Mouse (Mus musculus): ENCODE measurements around the gene Gm44596. TPM values are rescaled to one million over a fixed set of nuclear protein-coding genes. Genes with fewer than 3 reads are reported as not detected.
"Not testable (repeated sequence)": the region's sequence is repeated elsewhere in the genome, so short reads cannot be mapped to it uniquely, and the experiment has no call there.

Gm44596 gene
- polyA plus RNA-seq, 1 experiment from 2014 or later = not detected

- WGBS = 58% methylated on average over 1 of the region's 1 CpGs
- peaks cover 11% of the 10 kb centered on the region for H3K36me3 ChIP-seq
- not testable (repeated sequence) for H3K27me3 ChIP-seq (replicated peaks); H3K9ac ChIP-seq; H3K9me3 ChIP-seq (replicated peaks); H3K27ac ChIP-seq (ENCODE audit: poor library complexity, severe bottlenecking); H3K4me3 ChIP-seq; H3K4me2 ChIP-seq; ATAC-seq (ENCODE audit: insufficient number of reproducible peaks, low FRiP score); H3K4me1 ChIP-seq (replicated peaks)
Measured at GRCm38 (mm10) chr6:128380594-128381167, 5.4 kb downstream of the Gm44596 start.

- WGBS = 75% methylated on average over 3 of the region's 3 CpGs
- Histone ChIP-seq H3K27ac (ENCODE audit: poor library complexity, severe bottlenecking) (no peak overlapping the region), H3K4me2 (no peak overlapping the region), H3K4me3 (no peak overlapping the region), H3K27me3 (replicated peaks) (no peaks in the 10 kb centered on the region), H3K4me1 (replicated peaks) (no peaks in the 10 kb centered on the region), H3K9ac (no peak overlapping the region), H3K9me3 (replicated peaks) (no peaks in the 10 kb centered on the region), H3K36me3 (peaks cover 9% of the 10 kb centered on the region)
- no peak for ATAC-seq (ENCODE audit: insufficient number of reproducible peaks, low FRiP score)
Measured at GRCm38 (mm10) chr6:128381254-128381653, 6.0 kb downstream of the Gm44596 start.

- H3K27ac ChIP-seq (ENCODE audit: poor library complexity, severe bottlenecking) = no peak overlapping the region
- ATAC-seq (ENCODE audit: insufficient number of reproducible peaks, low FRiP score) = no peak
- no peak overlapping the region for H3K4me3 ChIP-seq
- no peak overlapping the region for H3K4me2 ChIP-seq
- H3K27me3 ChIP-seq (replicated peaks) = no peaks in the 10 kb centered on the region
- no peaks in the 10 kb centered on the region for H3K36me3 ChIP-seq
- 85% methylated on average over 7 of the region's 7 CpGs for WGBS
- H3K9me3 ChIP-seq (replicated peaks) = no peaks in the 10 kb centered on the region
- no peaks in the 10 kb centered on the region for H3K4me1 ChIP-seq (replicated peaks)
- H3K9ac ChIP-seq = no peak overlapping the region
Measured at GRCm38 (mm10) chr6:128383752-128384151, 8.4 kb downstream of the Gm44596 start.

- no peaks in the 10 kb centered on the region for H3K36me3 ChIP-seq
- H3K4me3 ChIP-seq = no peak overlapping the region
- no peak for ATAC-seq (ENCODE audit: insufficient number of reproducible peaks, low FRiP score)
- WGBS = 62% methylated on average over 1 of the region's 1 CpGs
- no peak overlapping the region for H3K27ac ChIP-seq (ENCODE audit: poor library complexity, severe bottlenecking)
- H3K4me1 ChIP-seq (replicated peaks) = no peaks in the 10 kb centered on the region
- no peaks in the 10 kb centered on the region for H3K27me3 ChIP-seq (replicated peaks)
- no peak overlapping the region for H3K9ac ChIP-seq
- no peak overlapping the region for H3K4me2 ChIP-seq
- no peaks in the 10 kb centered on the region for H3K9me3 ChIP-seq (replicated peaks)
Measured at GRCm38 (mm10) chr6:128385026-128385425, 9.7 kb downstream of the Gm44596 start.

GRCm38 (mm10) chr6:128389185-128389584 lies 13.9 kb downstream of the Gm44596 start:
- Histone ChIP-seq H3K4me1 (replicated peaks) (0 out of 2 replicates have a peak, but pooled peaks cover 2% of the 10 kb centered on the region), H3K27me3 (replicated peaks) (no peaks in the 10 kb centered on the region), H3K9me3 (replicated peaks) (no peaks in the 10 kb centered on the region), H3K9ac (no peak overlapping the region), H3K27ac (ENCODE audit: poor library complexity, severe bottlenecking) (no peak overlapping the region), H3K36me3 (no peaks in the 10 kb centered on the region), H3K4me3 (no peak overlapping the region), H3K4me2 (no peak overlapping the region)
- ATAC-seq (ENCODE audit: insufficient number of reproducible peaks, low FRiP score) = no peak
- WGBS = 77% methylated on average over 1 of the region's 1 CpGs

- 59% methylated on average over 1 of the region's 1 CpGs for WGBS
- no peak overlapping the region for H3K4me3 ChIP-seq
- no peaks in the 10 kb centered on the region for H3K9me3 ChIP-seq (replicated peaks)
- no peaks in the 10 kb centered on the region for H3K36me3 ChIP-seq
- H3K27ac ChIP-seq (ENCODE audit: poor library complexity, severe bottlenecking) = no peak overlapping the region
- no peak for ATAC-seq (ENCODE audit: insufficient number of reproducible peaks, low FRiP score)
- H3K9ac ChIP-seq = no peak overlapping the region
- H3K27me3 ChIP-seq (replicated peaks) = no peaks in the 10 kb centered on the region
- H3K4me1 ChIP-seq (replicated peaks) = 0 out of 2 replicates have a peak, but pooled peaks cover 2% of the 10 kb centered on the region
- no peak overlapping the region for H3K4me2 ChIP-seq
Measured at GRCm38 (mm10) chr6:128390683-128391082, 15.4 kb downstream of the Gm44596 start.

GRCm38 (mm10) chr6:128397574-128398261 lies 22.4 kb downstream of the Gm44596 start:
- H3K27ac ChIP-seq (ENCODE audit: poor library complexity, severe bottlenecking) = no peak overlapping the region
- no peak overlapping the region for H3K9ac ChIP-seq
- H3K4me3 ChIP-seq = no peak overlapping the region
- ATAC-seq (ENCODE audit: insufficient number of reproducible peaks, low FRiP score) = no peak
- WGBS = 73% methylated on average over 7 of the region's 7 CpGs
- no peak overlapping the region for H3K4me2 ChIP-seq
- no peaks in the 10 kb centered on the region for H3K36me3 ChIP-seq
- H3K27me3 ChIP-seq (replicated peaks) = no peaks in the 10 kb centered on the region
- H3K4me1 ChIP-seq (replicated peaks) = peaks cover 12% of the 10 kb centered on the region
- H3K9me3 ChIP-seq (replicated peaks) = no peaks in the 10 kb centered on the region

GRCm38 (mm10) chr6:128398996-128399395 lies 23.7 kb downstream of the Gm44596 start, which contains the start of gene Nrip2:
TSS of gene Nrip2 (plus strand) at chr6:128399296.
- WGBS = 62% methylated on average over 3 of the region's 3 CpGs
- Histone ChIP-seq H3K4me3 (peak within 1 kb of the TSS; percentile 4; the same call in 1 of the 2 replicates), H3K9me3 (replicated peaks) (no peaks in the 10 kb centered on the region), H3K9ac (peak within 1 kb of the TSS; percentile 31), H3K4me1 (replicated peaks) (peaks cover 10% of the 10 kb centered on the region), H3K4me2 (peak within 1 kb of the TSS; percentile 53), H3K36me3 (no peaks in the 10 kb centered on the region), H3K27ac (ENCODE audit: poor library complexity, severe bottlenecking) (no peak within 1 kb of the TSS), H3K27me3 (replicated peaks) (no peaks in the 10 kb centered on the region)
- ATAC-seq (ENCODE audit: insufficient number of reproducible peaks, low FRiP score) = no peak

GRCm38 (mm10) chr6:128399421-128400185 lies 24.3 kb downstream of the Gm44596 start:
- Histone ChIP-seq H3K9me3 (replicated peaks) (no peaks in the 10 kb centered on the region), H3K4me3 (peak overlapping the region; percentile 4; the same call in 1 of the 2 replicates), H3K27me3 (replicated peaks) (no peaks in the 10 kb centered on the region), H3K36me3 (no peaks in the 10 kb centered on the region), H3K4me1 (replicated peaks) (peaks cover 10% of the 10 kb centered on the region), H3K27ac (ENCODE audit: poor library complexity, severe bottlenecking) (no peak overlapping the region), H3K4me2 (peak overlapping the region; percentile 53), H3K9ac (peak overlapping the region; percentile 31)
- 37% methylated on average over 21 of the region's 21 CpGs for WGBS
- ATAC-seq (ENCODE audit: insufficient number of reproducible peaks, low FRiP score) = peak; percentile 67

- no peak overlapping the region for H3K27ac ChIP-seq (ENCODE audit: poor library complexity, severe bottlenecking)
- H3K9me3 ChIP-seq (replicated peaks) = no peaks in the 10 kb centered on the region
- peaks cover 36% of the 10 kb centered on the region for H3K36me3 ChIP-seq
- peaks cover 5% of the 10 kb centered on the region for H3K4me1 ChIP-seq (replicated peaks)
- H3K27me3 ChIP-seq (replicated peaks) = no peaks in the 10 kb centered on the region
- no peak for ATAC-seq (ENCODE audit: insufficient number of reproducible peaks, low FRiP score)
- no peak overlapping the region for H3K9ac ChIP-seq
- 61% methylated on average over 5 of the region's 5 CpGs for WGBS
- H3K4me2 ChIP-seq = no peak overlapping the region
- no peak overlapping the region for H3K4me3 ChIP-seq
Measured at GRCm38 (mm10) chr6:128404708-128405107, 29.4 kb downstream of the Gm44596 start.

- Histone ChIP-seq H3K4me2 (no peak overlapping the region), H3K27ac (ENCODE audit: poor library complexity, severe bottlenecking) (no peak overlapping the region), H3K9ac (no peak overlapping the region), H3K27me3 (replicated peaks) (no peaks in the 10 kb centered on the region), H3K4me3 (no peak overlapping the region), H3K36me3 (peaks cover 75% of the 10 kb centered on the region), H3K9me3 (replicated peaks) (no peaks in the 10 kb centered on the region), H3K4me1 (replicated peaks) (no peaks in the 10 kb centered on the region)
- no peak for ATAC-seq (ENCODE audit: insufficient number of reproducible peaks, low FRiP score)
- WGBS = 86% methylated on average over 7 of the region's 7 CpGs
Measured at GRCm38 (mm10) chr6:128408544-128409125, 33.3 kb downstream of the Gm44596 start.

Measured in heart, embryonic 12.5 days (tissue).